Mouse (Mus musculus) limb, embryonic 14.5 days (tissue): ENCODE results near the gene Fam83f. TPM values are rescaled to one million over a fixed set of nuclear protein-coding genes. Genes with fewer than 3 reads are reported as not detected.

Experiments
- ATAC-seq: fragments of 200-750 bp; cut with Nextera tagmentation; 2 replicates; pipeline ENCODE4 v1.8.0; 2017; ENCODE audit warnings: low read depth, moderate number of reproducible peaks, moderate TSS enrichment; ENCODE audit not compliant: low FRiP score
- DNase-seq: peaks from one replicate; pipeline ENCODE4 v3.0.0-alpha.2; 2015; ENCODE audit warnings: low spot score
- H3K27ac ChIP-seq: fragments of 300-500 bp; sonication (generic); replicated peaks from 2 replicates; pipeline ENCODE4 v1.5.1; 2014; ENCODE audit warnings: low read depth, mild to moderate bottlenecking, low read length, moderate library complexity, mixed read lengths
- H3K27me3 ChIP-seq: fragments of 300-500 bp; sonication (generic); 2 replicates; pipeline ENCODE4 v1.6.1; 2014; ENCODE audit warnings: low read length, mixed read lengths; ENCODE audit not compliant: control insufficient read depth, insufficient read depth
- H3K36me3 ChIP-seq: fragments of 300-500 bp; sonication (generic); 2 replicates; pipeline ENCODE4 v1.6.1; 2014; ENCODE audit warnings: mild to moderate bottlenecking, low read length, moderate library complexity, mixed read lengths; ENCODE audit not compliant: control insufficient read depth, insufficient read depth
- H3K4me1 ChIP-seq: fragments of 300-500 bp; sonication (generic); 2 replicates; pipeline ENCODE4 v1.6.1; 2014; ENCODE audit warnings: antibody characterized with exemption, low read length, mixed read lengths; ENCODE audit not compliant: control insufficient read depth, insufficient read depth
- H3K4me2 ChIP-seq: fragments of 300-500 bp; sonication (generic); replicated peaks from 2 replicates; pipeline ENCODE4 v1.6.1; 2014; ENCODE audit warnings: low read depth, mild to moderate bottlenecking, low read length, moderate library complexity; ENCODE audit not compliant: severe bottlenecking
- H3K4me3 ChIP-seq: fragments of 300-500 bp; sonication (generic); replicated peaks from 2 replicates; pipeline ENCODE4 v1.5.1; 2014; ENCODE audit warnings: low read length
- H3K9ac ChIP-seq: fragments of 300-500 bp; sonication (generic); 2 replicates; pipeline ENCODE4 v1.6.1; 2014; ENCODE audit warnings: mild to moderate bottlenecking, low read depth, low read length, moderate library complexity; ENCODE audit not compliant: severe bottlenecking
- H3K9me3 ChIP-seq: fragments of 300-500 bp; sonication (generic); 2 replicates; pipeline ENCODE4 v1.6.1; 2016; ENCODE audit warnings: low read length; ENCODE audit not compliant: control insufficient read depth
- POLR2A ChIP-seq: fragments of 200-500 bp; IDR thresholded peaks from 2 replicates; pipeline ENCODE4 v1.8.0; 2012; ENCODE audit warnings: inconsistent platforms, mild to moderate bottlenecking, moderate library complexity, borderline replicate concordance; ENCODE audit not compliant: insufficient read depth, insufficient read length; ENCODE audit errors: extremely low read depth
- WGBS: fragments of 180-500 bp; shearing (Covaris S2); extraction: QIAGEN DNeasy Blood & Tissue Kit; methylation state at CpG from one replicate; pipeline ENCODE4 v1.1.7; 2014; 5-methylcytosine and 5-hydroxymethylcytosine counted together
- polyA plus RNA-seq, 2 experiments: library from polyadenylated mRNA; depleted of rRNA in 1 of 2; stranded (reverse) in 1 of 2; unstranded in 1 of 2; fragments of >200 nt; fragmentation: Nextera tagmentation in 1 of 2; extraction: Ambion mirVana in 1 of 2; gene quantifications; 2 replicates each; pipeline versions ENCODE4 v1.2.1 to v1.2.3; 2012 to 2014

Fam83f gene
- polyA plus RNA-seq, 2 experiments = 1.7 to 3.7 TPM

DNA sequence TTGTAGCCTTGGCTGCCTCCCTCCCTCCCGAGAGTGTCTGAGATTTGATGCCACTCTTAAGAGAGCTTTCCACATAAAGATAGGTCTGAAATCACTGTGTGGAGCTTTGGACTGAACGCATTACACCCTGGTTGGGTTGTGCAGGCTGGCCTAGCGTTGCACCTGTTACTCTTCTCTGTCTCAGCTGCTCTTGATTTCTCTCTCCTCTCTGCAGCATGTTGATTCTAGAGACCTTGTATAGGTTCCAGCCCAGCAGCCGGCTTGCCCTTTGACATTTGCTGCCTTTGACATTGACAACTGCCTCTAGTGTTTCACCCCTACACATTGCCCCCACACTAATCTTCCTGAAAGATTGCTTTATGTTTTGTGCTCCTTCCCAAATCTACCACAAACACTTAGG lies 42.7 kb downstream of the Fam83f start:
- DNase-seq = no peak
- Histone ChIP-seq H3K4me3 (no peak overlapping the region), H3K9ac (no peak overlapping the region), H3K27ac (no peak overlapping the region), H3K9me3 (no peaks in the 10 kb centered on the region), H3K36me3 (no peaks in the 10 kb centered on the region), H3K4me2 (no peak overlapping the region), H3K27me3 (no peaks in the 10 kb centered on the region), H3K4me1 (peaks cover 7% of the 10 kb centered on the region; the same call in 1 of the 2 replicates)
- TF ChIP-seq POLR2A = no peak
- ATAC-seq = no peak
- WGBS = 81% methylated on average over 4 of the region's 4 CpGs

DNA sequence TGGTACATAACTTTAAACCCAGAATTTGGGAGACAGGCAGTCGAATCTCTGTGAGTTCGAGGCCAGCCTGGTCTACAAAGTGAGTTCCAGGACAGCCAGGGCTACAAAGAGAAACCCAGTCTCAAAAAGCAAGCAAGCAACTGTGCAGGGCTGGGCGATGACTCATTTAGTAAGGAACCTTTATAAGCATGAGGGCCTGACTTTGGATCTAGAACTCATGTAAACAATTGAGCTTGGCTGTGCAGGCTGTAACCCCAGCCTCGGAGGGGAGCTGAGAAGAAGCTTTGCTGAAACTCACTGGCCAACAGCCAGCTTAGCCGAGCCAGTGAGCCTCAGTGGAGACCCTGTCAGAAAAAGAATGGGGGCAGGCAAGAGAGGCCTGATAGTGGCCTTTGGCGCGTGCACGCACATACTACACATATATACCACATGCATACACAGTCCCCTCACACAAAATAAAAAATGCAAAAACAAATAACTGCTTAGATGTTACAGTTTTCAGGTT lies 45.0 kb downstream of the Fam83f start:
- H3K4me2 ChIP-seq = no peak overlapping the region
- WGBS = 85% methylated on average over 8 of the region's 8 CpGs
- TF ChIP-seq POLR2A = no peak
- no peak overlapping the region for H3K4me3 ChIP-seq
- no peaks in the 10 kb centered on the region for H3K36me3 ChIP-seq
- DNase-seq (no peak), ATAC-seq (no peak)
- H3K27ac ChIP-seq = no peak overlapping the region
- H3K9me3 ChIP-seq = no peaks in the 10 kb centered on the region
- H3K4me1 ChIP-seq = peaks cover 5% of the 10 kb centered on the region; the same call in 1 of the 2 replicates
- no peaks in the 10 kb centered on the region for H3K27me3 ChIP-seq
- no peak overlapping the region for H3K9ac ChIP-seq

DNA sequence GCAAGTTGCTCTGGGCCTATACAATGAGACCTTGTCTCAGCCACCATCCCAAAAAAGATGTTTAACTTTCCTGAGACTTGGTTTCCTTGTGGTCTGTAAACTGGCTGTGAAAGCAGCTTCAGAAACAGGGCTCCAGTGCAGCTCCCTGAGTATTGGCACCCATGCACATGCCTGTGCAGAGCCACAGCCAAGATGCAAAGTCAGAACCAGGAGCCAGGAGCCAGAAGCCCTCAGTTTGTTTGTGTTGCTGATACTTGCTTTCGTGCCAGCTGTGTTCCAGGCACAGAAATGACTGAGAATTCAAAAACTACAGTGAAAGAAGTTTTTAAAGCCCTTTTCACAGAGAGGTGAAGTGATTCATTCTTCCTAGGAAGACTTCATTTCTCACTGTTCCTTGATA lies 45.8 kb downstream of the Fam83f start:
- no peak for TF ChIP-seq POLR2A
- ATAC-seq = no peak
- Histone ChIP-seq H3K4me2 (no peak overlapping the region), H3K9me3 (no peaks in the 10 kb centered on the region), H3K4me1 (peaks cover 1% of the 10 kb centered on the region; the same call in 1 of the 2 replicates), H3K27ac (no peak overlapping the region), H3K4me3 (no peak overlapping the region), H3K9ac (no peak overlapping the region), H3K27me3 (no peaks in the 10 kb centered on the region), H3K36me3 (no peaks in the 10 kb centered on the region)
- 53% methylated on average over 1 of the region's 1 CpGs for WGBS
- DNase-seq = no peak

DNA sequence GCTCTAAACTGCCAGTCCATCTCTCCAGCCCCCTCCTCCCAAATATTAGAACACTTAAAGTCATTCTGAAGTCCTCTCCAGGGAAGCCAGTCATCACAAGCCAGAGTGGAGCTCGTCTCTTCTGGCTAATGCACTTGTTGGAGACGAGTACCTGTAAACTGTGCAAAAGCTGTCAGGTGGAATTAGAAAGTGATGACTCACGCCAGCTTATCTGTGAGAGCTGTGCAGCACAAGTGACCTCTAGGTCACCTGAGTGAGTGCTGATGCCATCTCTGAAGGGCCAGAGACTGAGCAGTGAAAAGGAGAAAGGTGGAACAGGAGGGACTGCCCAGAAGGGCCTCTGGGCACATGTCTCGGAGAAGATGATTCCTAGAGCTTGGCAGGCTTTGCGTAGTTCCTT lies 48.6 kb downstream of the Fam83f start:
- WGBS = 67% methylated on average over 5 of the region's 5 CpGs
- H3K9ac ChIP-seq = no peak overlapping the region
- no peaks in the 10 kb centered on the region for H3K36me3 ChIP-seq
- no peak overlapping the region for H3K4me3 ChIP-seq
- TF ChIP-seq POLR2A = no peak
- DNase-seq (no peak), ATAC-seq (no peak)
- no peaks in the 10 kb centered on the region for H3K4me1 ChIP-seq
- no peaks in the 10 kb centered on the region for H3K9me3 ChIP-seq
- no peak overlapping the region for H3K4me2 ChIP-seq
- H3K27me3 ChIP-seq = no peaks in the 10 kb centered on the region
- H3K27ac ChIP-seq = no peak overlapping the region

DNA sequence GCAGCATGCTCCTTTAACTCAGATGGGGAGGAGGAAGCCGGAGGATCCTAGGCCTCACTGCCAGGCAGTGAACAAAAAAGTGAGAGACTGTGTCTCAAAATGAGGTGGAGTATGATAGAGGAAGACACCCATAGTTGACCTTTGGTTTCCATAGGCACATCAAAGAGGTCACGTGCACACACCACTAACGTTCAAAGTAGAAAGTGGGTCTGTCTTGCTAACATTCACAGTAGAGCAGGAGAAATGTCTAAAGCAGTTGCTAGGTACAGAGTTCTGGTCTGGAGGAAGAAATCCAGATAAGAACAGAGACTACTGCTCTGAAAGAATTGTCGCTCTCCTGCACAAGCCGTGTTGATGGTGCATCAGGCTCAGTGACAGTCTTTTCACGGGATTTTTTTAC lies 50.2 kb downstream of the Fam83f start:
- Histone ChIP-seq H3K4me3 (no peak overlapping the region), H3K4me1 (no peaks in the 10 kb centered on the region), H3K27me3 (no peaks in the 10 kb centered on the region), H3K4me2 (no peak overlapping the region), H3K27ac (no peak overlapping the region), H3K9ac (no peak overlapping the region), H3K36me3 (no peaks in the 10 kb centered on the region), H3K9me3 (no peaks in the 10 kb centered on the region)
- 79% methylated on average over 6 of the region's 6 CpGs for WGBS
- ATAC-seq = no peak
- no peak for TF ChIP-seq POLR2A
- DNase-seq = no peak

DNA sequence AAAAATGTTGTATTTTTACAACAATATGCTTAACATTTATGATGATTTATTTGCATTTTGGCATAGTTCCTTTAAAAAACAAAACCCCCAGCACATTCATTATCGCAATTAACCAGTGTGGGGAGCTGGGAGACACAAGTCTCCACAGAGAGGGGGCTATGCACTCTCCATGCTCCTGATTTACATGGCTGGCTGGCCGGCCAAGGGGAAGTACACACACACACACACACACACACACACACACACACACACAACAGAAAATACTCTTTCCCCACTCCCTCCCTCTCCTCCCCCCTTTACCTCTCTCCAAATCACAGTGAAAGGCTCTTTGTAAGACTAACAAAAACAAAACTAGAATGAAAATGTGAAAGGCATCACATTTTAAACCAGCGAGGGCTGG lies 50.7 kb downstream of the Fam83f start:
- ATAC-seq (no peak), DNase-seq (no peak)
- Histone ChIP-seq H3K27ac (no peak overlapping the region), H3K9me3 (no peaks in the 10 kb centered on the region), H3K4me1 (no peaks in the 10 kb centered on the region), H3K36me3 (no peaks in the 10 kb centered on the region), H3K4me2 (no peak overlapping the region), H3K27me3 (no peaks in the 10 kb centered on the region), H3K4me3 (no peak overlapping the region), H3K9ac (no peak overlapping the region)
- 58% methylated on average over 3 of the region's 3 CpGs for WGBS
- TF ChIP-seq POLR2A = no peak
